Mouse (Mus musculus) liver, adult 2 months (tissue): ENCODE measurements around the gene Wdr43. TPM values are rescaled to one million over a fixed set of nuclear protein-coding genes. Genes with fewer than 3 reads are reported as not detected.

ENCODE experiments used
- DNase-seq: peaks from one replicate; pipeline ENCODE4 v3.0.0-alpha.2; 2011; ENCODE audit warnings: low read depth, low spot score; ENCODE audit errors: extremely low read depth
- H3K27ac ChIP-seq: fragments of 200-500 bp; replicated peaks from 2 replicates; pipeline ENCODE4 v1.5.1; 2012; ENCODE audit warnings: low read depth, mild to moderate bottlenecking, control low read depth, inconsistent platforms, low read length; ENCODE audit not compliant: insufficient read depth
- H3K27me3 ChIP-seq: fragments of 200-500 bp; 2 replicates; pipeline ENCODE4 v1.6.1; 2012; ENCODE audit warnings: mild to moderate bottlenecking, moderate library complexity, low read length, inconsistent platforms; ENCODE audit not compliant: control insufficient read depth, insufficient read depth
- H3K36me3 ChIP-seq: fragments of 200-500 bp; 2 replicates; pipeline ENCODE4 v1.6.1; 2012; ENCODE audit warnings: low read length, inconsistent platforms; ENCODE audit not compliant: control insufficient read depth, insufficient read depth
- H3K4me1 ChIP-seq: fragments of 200-500 bp; 2 replicates; pipeline ENCODE4 v1.6.1; 2011; ENCODE audit warnings: low read length; ENCODE audit not compliant: control insufficient read depth, insufficient read depth
- H3K4me3 ChIP-seq: fragments of 200-500 bp; 2 replicates; pipeline ENCODE4 v1.5.1; 2011; ENCODE audit warnings: low read depth, mild to moderate bottlenecking, control low read depth, low read length, moderate library complexity; ENCODE audit not compliant: insufficient read depth
- H3K79me2 ChIP-seq: fragments of 200-500 bp; 2 replicates; pipeline ENCODE4 v1.6.1; 2012; ENCODE audit warnings: inconsistent platforms, mild to moderate bottlenecking, low read length, moderate library complexity; ENCODE audit not compliant: control insufficient read depth, insufficient read depth
- H3K9ac ChIP-seq: fragments of 200-500 bp; 2 replicates; pipeline ENCODE4 v1.6.1; 2012; ENCODE audit warnings: low read depth, mild to moderate bottlenecking, control low read depth, inconsistent platforms, low read length
- CTCF ChIP-seq: fragments of 200-500 bp; IDR thresholded peaks from 2 replicates; pipeline ENCODE4 v1.5.1; 2011; ENCODE audit warnings: low read depth, low read length, control low read depth
- POLR2A ChIP-seq: fragments of 200-500 bp; IDR thresholded peaks from 2 replicates; pipeline ENCODE4 v1.6.1; 2011; ENCODE audit warnings: low read length, control low read depth; ENCODE audit not compliant: insufficient read depth; ENCODE audit errors: extremely low read depth
- WGBS: fragments of 180-500 bp; shearing (Covaris S2); methylation state at CpG from one replicate; pipeline ENCODE4 v1.1.7; 2018; 5-methylcytosine and 5-hydroxymethylcytosine counted together
- polyA plus RNA-seq: library from polyadenylated mRNA; depleted of rRNA; stranded (reverse); fragments of >200 nt; gene quantifications from 2 replicates; pipeline ENCODE4 v1.2.3, GENCODE M21; 2012
- total RNA-seq: library from RNA; depleted of rRNA; stranded (reverse); fragments of >200 nt; gene quantifications from 2 replicates; pipeline ENCODE4 v1.2.3, GENCODE M21; 2014

Wdr43 gene
- total and polyA plus RNA-seq, 2 experiments, result 4.8 to 19.5 TPM

DNA sequence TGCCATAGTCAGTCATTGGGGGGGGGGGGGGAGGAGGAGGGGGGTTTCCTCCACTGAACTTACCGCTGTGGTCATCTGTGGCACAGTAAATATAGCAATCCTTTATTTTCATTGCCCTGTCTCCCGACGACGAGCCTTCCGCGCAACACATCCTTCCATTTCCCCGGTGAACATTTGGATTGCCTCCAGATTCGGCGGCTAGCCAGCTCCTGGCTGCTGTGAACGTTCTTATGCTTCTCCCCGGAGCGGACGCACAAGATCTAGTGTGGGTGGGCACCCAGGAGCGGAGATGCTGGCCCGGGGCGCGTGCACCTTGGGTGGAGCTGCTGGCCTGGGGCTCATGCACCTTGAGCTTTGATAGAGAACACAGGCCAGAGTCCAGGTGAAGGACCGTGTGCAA, 59.2 kb downstream of the Wdr43 start:
- H3K27me3 ChIP-seq, result no peaks in the 10 kb centered on the region
- no peaks in the 10 kb centered on the region for H3K79me2 ChIP-seq
- H3K27ac ChIP-seq, result no peak overlapping the region
- no peak for TF ChIP-seq CTCF
- TF ChIP-seq POLR2A, result no peak
- no peak overlapping the region for H3K4me3 ChIP-seq
- H3K9ac ChIP-seq, result no peak overlapping the region
- no peaks in the 10 kb centered on the region for H3K36me3 ChIP-seq
- H3K4me1 ChIP-seq, result no peaks in the 10 kb centered on the region
- WGBS, result 86% methylated on average over 18 of the region's 18 CpGs
- no peak for DNase-seq

DNA sequence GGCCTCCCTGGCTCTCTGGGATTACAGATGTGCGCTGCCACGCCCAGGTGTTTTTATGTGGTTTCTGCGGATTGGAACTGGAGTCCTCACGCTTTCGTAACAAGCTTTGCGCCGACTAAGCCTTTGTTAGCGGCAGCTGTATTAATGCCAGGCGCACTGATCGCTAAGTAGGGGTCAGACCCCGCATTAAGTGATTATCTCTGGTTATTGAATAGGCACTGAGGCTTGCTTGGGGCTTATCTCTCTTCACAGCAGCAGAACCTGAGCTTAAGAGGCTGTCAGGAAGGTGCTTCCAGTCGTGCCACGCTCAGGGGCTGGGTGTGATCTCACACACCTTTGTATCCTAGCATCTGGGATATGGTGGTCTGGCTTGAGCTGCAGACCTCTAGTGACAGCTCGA, 66.0 kb downstream of the Wdr43 start:
- no peak for TF ChIP-seq CTCF
- TF ChIP-seq POLR2A, result no peak
- H3K27ac ChIP-seq, result no peak overlapping the region

DNA sequence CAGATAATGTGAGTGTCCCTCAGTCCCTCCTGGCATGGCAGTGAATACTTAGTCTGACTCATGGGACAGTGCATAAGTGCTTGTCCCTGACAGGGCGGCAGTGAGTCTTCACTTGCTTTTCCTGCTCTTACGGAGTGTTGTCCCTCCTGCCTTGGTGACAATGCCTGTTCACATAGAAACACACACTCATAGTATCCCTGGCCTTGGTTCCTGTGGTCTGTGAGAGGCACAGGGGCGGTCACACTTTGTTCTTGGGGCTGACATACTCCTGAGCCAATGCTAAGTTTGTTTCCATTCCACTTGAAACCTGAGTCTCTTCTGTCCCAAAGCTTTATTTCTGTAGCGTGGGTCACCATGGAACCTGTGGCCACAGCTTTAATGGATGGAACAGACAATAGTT, 66.7 kb downstream of the Wdr43 start:
- no peak for TF ChIP-seq CTCF
- TF ChIP-seq POLR2A, result no peak
- WGBS, result 98% methylated on average over 4 of the region's 4 CpGs
- DNase-seq, result no peak
- no peaks in the 10 kb centered on the region for H3K79me2 ChIP-seq
- no peak overlapping the region for H3K27ac ChIP-seq
- H3K4me3 ChIP-seq, result no peak overlapping the region
- no peak overlapping the region for H3K9ac ChIP-seq
- H3K4me1 ChIP-seq, result peaks cover 12% of the 10 kb centered on the region
- no peaks in the 10 kb centered on the region for H3K36me3 ChIP-seq
- no peaks in the 10 kb centered on the region for H3K27me3 ChIP-seq

More for the DNA sequence above, 66.0 kb downstream of the Wdr43 start:
- Histone ChIP-seq H3K27me3 (no peaks in the 10 kb centered on the region), H3K4me3 (no peak overlapping the region), H3K9ac (no peak overlapping the region), H3K79me2 (no peaks in the 10 kb centered on the region), H3K4me1 (peaks cover 12% of the 10 kb centered on the region), H3K36me3 (no peaks in the 10 kb centered on the region)
- no peak for DNase-seq
- WGBS, result 94% methylated on average over 14 of the region's 14 CpGs

DNA sequence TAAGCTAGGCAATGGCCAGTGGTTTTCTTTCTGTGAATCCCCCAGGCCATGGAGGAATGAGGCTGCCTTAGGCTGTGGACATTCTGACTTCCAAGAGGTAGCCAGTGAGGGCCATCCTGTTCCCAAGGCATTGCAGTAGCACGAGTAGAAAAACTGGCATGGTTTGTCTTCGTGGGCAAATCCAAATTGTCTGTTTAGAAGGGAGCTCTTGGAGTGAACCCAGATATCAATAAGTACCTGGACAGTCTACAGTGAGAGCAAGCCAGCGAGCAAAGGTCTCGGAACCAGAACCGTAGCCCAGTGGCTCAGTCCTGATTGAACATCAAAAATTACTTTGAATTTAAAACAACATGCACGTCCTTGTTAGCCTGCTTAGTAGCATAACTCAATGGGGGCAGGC, 67.6 kb downstream of the Wdr43 start:
- H3K27me3 ChIP-seq, result no peaks in the 10 kb centered on the region
- peak; percentile 95 for DNase-seq
- no peaks in the 10 kb centered on the region for H3K36me3 ChIP-seq
- no peaks in the 10 kb centered on the region for H3K79me2 ChIP-seq
- no peak overlapping the region for H3K9ac ChIP-seq
- 30% methylated on average over 6 of the region's 6 CpGs for WGBS
- H3K27ac ChIP-seq, result peak overlapping the region; percentile 38
- H3K4me3 ChIP-seq, result no peak overlapping the region
- TF ChIP-seq CTCF (no peak), POLR2A (no peak)
- H3K4me1 ChIP-seq, result peaks cover 12% of the 10 kb centered on the region

DNA sequence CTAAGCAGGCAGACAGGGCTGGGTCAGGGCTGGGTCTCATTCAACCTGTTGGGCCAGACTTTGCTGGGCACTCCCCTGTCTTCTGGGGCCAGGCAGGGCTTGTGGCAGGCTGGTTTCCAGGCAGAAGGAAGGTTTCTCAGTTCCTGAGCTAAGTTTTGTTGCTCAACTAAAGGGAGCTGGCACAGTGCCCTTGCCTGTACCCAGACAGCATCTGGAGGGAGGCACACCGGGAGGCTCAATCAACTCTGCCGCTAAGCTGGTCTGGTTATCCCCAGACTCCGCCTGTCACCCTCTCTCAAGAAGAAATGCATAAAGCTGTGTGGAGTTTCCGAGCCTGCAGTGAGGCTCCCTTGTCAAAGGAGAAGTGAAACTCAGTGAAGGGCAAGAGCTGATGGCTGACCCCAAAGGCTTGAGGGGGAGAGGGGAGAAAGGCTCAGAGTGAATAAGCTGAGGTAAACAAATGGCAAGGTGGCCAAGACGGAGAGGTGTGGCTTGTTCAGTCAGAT, 68.5 kb downstream of the Wdr43 start:
- H3K4me1 ChIP-seq, result peaks cover 12% of the 10 kb centered on the region
- no peaks in the 10 kb centered on the region for H3K27me3 ChIP-seq
- H3K79me2 ChIP-seq, result no peaks in the 10 kb centered on the region
- H3K9ac ChIP-seq, result no peak overlapping the region
- no peak overlapping the region for H3K4me3 ChIP-seq
- WGBS, result 43% methylated on average over 5 of the region's 5 CpGs
- DNase-seq, result peak; percentile 66
- H3K36me3 ChIP-seq, result no peaks in the 10 kb centered on the region
- TF ChIP-seq POLR2A, result no peak
- TF ChIP-seq CTCF, result no peak
- H3K27ac ChIP-seq, result peak overlapping the region; percentile 1; the same call in 1 of the 2 replicates

DNA sequence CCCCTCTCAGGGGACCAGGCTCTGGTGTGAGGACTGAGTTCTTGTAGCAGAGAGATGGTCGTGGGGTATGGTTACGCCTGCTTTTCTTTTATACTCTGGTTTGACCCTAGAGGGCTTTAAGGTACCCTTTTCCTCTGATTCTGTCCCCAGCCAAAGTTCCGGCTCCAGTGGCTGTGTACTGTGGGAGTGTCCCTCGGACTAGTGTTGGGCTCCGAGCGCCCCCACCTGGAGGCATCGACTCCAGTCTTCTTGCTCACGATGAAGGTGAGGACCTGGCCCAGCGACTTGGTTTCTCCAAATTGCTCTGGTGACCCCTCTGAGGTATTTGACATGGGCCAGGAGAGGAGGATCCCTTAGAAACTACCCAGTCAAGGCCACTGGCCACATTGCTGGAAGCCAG, 71.7 kb downstream of the Wdr43 start:
- H3K27ac ChIP-seq, result no peak overlapping the region
- TF ChIP-seq POLR2A, result no peak
- TF ChIP-seq CTCF, result peak; percentile 46
- WGBS, result 64% methylated on average over 9 of the region's 9 CpGs

More for the DNA sequence above, 71.7 kb downstream of the Wdr43 start:
- DNase-seq, result no peak
- Histone ChIP-seq H3K79me2 (no peaks in the 10 kb centered on the region), H3K4me3 (no peak overlapping the region), H3K36me3 (no peaks in the 10 kb centered on the region), H3K27me3 (no peaks in the 10 kb centered on the region), H3K4me1 (peaks cover 12% of the 10 kb centered on the region), H3K9ac (no peak overlapping the region)
